Mouse (Mus musculus): ENCODE measurements around the gene Myl10. TPM values are rescaled to one million over a fixed set of nuclear protein-coding genes. Genes with fewer than 3 reads are reported as not detected.
"Not testable (repeated sequence)": the region's sequence is repeated elsewhere in the genome, so short reads cannot be mapped to it uniquely, and the experiment has no call there.

Myl10 gene
- total RNA-seq, 4 experiments from 2014 or later: not detected

GRCm38 (mm10) chr5:136704151-136704550 lies 11.2 kb downstream of the Myl10 start:
- no peak for DNase-seq (ENCODE audit: low spot score in 2 of 2)

- no peak for DNase-seq (ENCODE audit: low spot score in 2 of 2)
Observed at GRCm38 (mm10) chr5:136705532-136705931, 12.6 kb downstream of the Myl10 start.

- DNase-seq (ENCODE audit: low spot score in 2 of 2): peak in 1 of 2 experiments; percentile 25
Observed at GRCm38 (mm10) chr5:136706803-136707202, 13.9 kb downstream of the Myl10 start.

GRCm38 (mm10) chr5:136708116-136708515 lies 15.2 kb downstream of the Myl10 start:
- DNase-seq (ENCODE audit: low spot score in 2 of 2): no peak

GRCm38 (mm10) chr5:136710742-136711141 lies 17.8 kb downstream of the Myl10 start:
- DNase-seq (ENCODE audit: low spot score in 2 of 2): no peak

GRCm38 (mm10) chr5:136714232-136714875 lies 21.4 kb downstream of the Myl10 start:
- no peak for DNase-seq (ENCODE audit: low spot score in 2 of 2)

- no peak for DNase-seq (ENCODE audit: low spot score in 2 of 2)
Observed at GRCm38 (mm10) chr5:136714879-136715278, 21.9 kb downstream of the Myl10 start.

GRCm38 (mm10) chr5:136716696-136717572 lies 24.0 kb downstream of the Myl10 start:
- no peak for DNase-seq (ENCODE audit: low spot score in 2 of 2)

- DNase-seq (ENCODE audit: low spot score in 2 of 2): no peak
Observed at GRCm38 (mm10) chr5:136717573-136717854, 24.6 kb downstream of the Myl10 start.

- DNase-seq (ENCODE audit: low spot score in 2 of 2): no peak
Observed at GRCm38 (mm10) chr5:136718656-136719055, 25.7 kb downstream of the Myl10 start.

GRCm38 (mm10) chr5:136721596-136721995 lies 28.6 kb downstream of the Myl10 start:
- DNase-seq (ENCODE audit: low spot score in 2 of 2): no peak

- DNase-seq (ENCODE audit: low spot score in 2 of 2): not testable (repeated sequence)
Observed at GRCm38 (mm10) chr5:136726271-136726670, 33.3 kb downstream of the Myl10 start.

- DNase-seq (ENCODE audit: low spot score in 2 of 2): no peak
Observed at GRCm38 (mm10) chr5:136738918-136739317, 46.0 kb downstream of the Myl10 start.

GRCm38 (mm10) chr5:136746596-136746995 lies 53.6 kb downstream of the Myl10 start:
- no peak for DNase-seq (ENCODE audit: low spot score in 2 of 2)

Other genes with a start within 250 kb of the Myl10 start
- gene Cux1, start 125.7 kb upstream of the Myl10 start, total RNA-seq (2022): 100 to 1,000 TPM; 101 to 114 (median 107) TPM
- gene Col26a1, start 190.1 kb downstream of the Myl10 start, total RNA-seq (2022): 1 to 10 TPM; 6.0 to 8.4 (median 6.8) TPM
- 10 to 100 TPM; 87.2 to 95.6 (median 91.6) TPM for gene Ift22, start 215.0 kb downstream of the Myl10 start, total RNA-seq (2022)